Mouse (Mus musculus): ENCODE measurements around the gene Tkfc. TPM values are rescaled to one million over a fixed set of nuclear protein-coding genes. Genes with fewer than 3 reads are reported as not detected.
"Not testable (repeated sequence)": the region's sequence is repeated elsewhere in the genome, so short reads cannot be mapped to it uniquely, and the experiment has no call there.

The Tkfc gene
- polyA plus RNA-seq, 1 experiment from 2014 or later, result 20.0 TPM

GRCm38 (mm10) chr19:10562351-10562750 lies 43.1 kb downstream of the Tkfc start:
- no peak for DNase-seq (ENCODE audit: low spot score)
- no peak overlapping the region for H3K4me2 ChIP-seq (ENCODE audit: low read depth, low read length)

GRCm38 (mm10) chr19:10561558-10562314 lies 43.7 kb downstream of the Tkfc start:
- Histone ChIP-seq H3K4me1 (ENCODE audit: control insufficient read depth, insufficient read depth, low read length) (no peaks in the 10 kb centered on the region), H3K4me3 (ENCODE audit: low read depth, low read length) (no peak overlapping the region), H3K9me3 (replicated peaks; ENCODE audit: control insufficient read depth, low read length) (no peaks in the 10 kb centered on the region), H3K36me3 (replicated peaks; ENCODE audit: control insufficient read depth, insufficient read depth, low read depth, low read length) (no peaks in the 10 kb centered on the region; the same call in 1 of the 2 replicates), H3K27me3 (ENCODE audit: control insufficient read depth, insufficient read depth, low read length) (no peaks in the 10 kb centered on the region), H3K4me2 (ENCODE audit: low read depth, low read length) (no peak overlapping the region), H3K27ac (replicated peaks; ENCODE audit: low read depth, low read length) (0 out of 2 replicates have a peak overlapping the region, but pooled peaks have one; percentile 20), H3K9ac (replicated peaks; ENCODE audit: low read length) (peak overlapping the region; percentile 34; the same call in 1 of the 2 replicates)
- ATAC-seq (replicated peaks; ENCODE audit: insufficient number of reproducible peaks, low FRiP score, low TSS enrichment, low read depth) (no peak), DNase-seq (ENCODE audit: low spot score) (peak; percentile 39)
- 49% methylated on average over 6 of the region's 6 CpGs for WGBS

More at GRCm38 (mm10) chr19:10562351-10562750, 43.1 kb downstream of the Tkfc start:
- WGBS, result 42% methylated on average over 5 of the region's 5 CpGs
- no peaks in the 10 kb centered on the region; the same call in 1 of the 2 replicates for H3K36me3 ChIP-seq (replicated peaks; ENCODE audit: control insufficient read depth, insufficient read depth, low read depth, low read length)
- no peaks in the 10 kb centered on the region for H3K9me3 ChIP-seq (replicated peaks; ENCODE audit: control insufficient read depth, low read length)
- no peaks in the 10 kb centered on the region for H3K27me3 ChIP-seq (ENCODE audit: control insufficient read depth, insufficient read depth, low read length)
- no peak overlapping the region for H3K27ac ChIP-seq (replicated peaks; ENCODE audit: low read depth, low read length)
- ATAC-seq (replicated peaks; ENCODE audit: insufficient number of reproducible peaks, low FRiP score, low TSS enrichment, low read depth), result no peak
- no peaks in the 10 kb centered on the region for H3K4me1 ChIP-seq (ENCODE audit: control insufficient read depth, insufficient read depth, low read length)
- no peak overlapping the region for H3K4me3 ChIP-seq (ENCODE audit: low read depth, low read length)
- no peak overlapping the region for H3K9ac ChIP-seq (replicated peaks; ENCODE audit: low read length)

GRCm38 (mm10) chr19:10560108-10560507 lies 45.3 kb downstream of the Tkfc start:
- H3K4me1 ChIP-seq (ENCODE audit: control insufficient read depth, insufficient read depth, low read length), result no peaks in the 10 kb centered on the region

GRCm38 (mm10) chr19:10557837-10558375 lies 47.5 kb downstream of the Tkfc start:
- not testable (repeated sequence) for ATAC-seq (replicated peaks; ENCODE audit: insufficient number of reproducible peaks, low FRiP score, low TSS enrichment, low read depth); H3K27ac ChIP-seq (replicated peaks; ENCODE audit: low read depth, low read length); H3K9ac ChIP-seq (replicated peaks; ENCODE audit: low read length); DNase-seq (ENCODE audit: low spot score); H3K4me2 ChIP-seq (ENCODE audit: low read depth, low read length); H3K9me3 ChIP-seq (replicated peaks; ENCODE audit: control insufficient read depth, low read length); H3K27me3 ChIP-seq (ENCODE audit: control insufficient read depth, insufficient read depth, low read length); H3K4me3 ChIP-seq (ENCODE audit: low read depth, low read length); H3K36me3 ChIP-seq (replicated peaks; ENCODE audit: control insufficient read depth, insufficient read depth, low read depth, low read length); H3K4me1 ChIP-seq (ENCODE audit: control insufficient read depth, insufficient read depth, low read length)
- 69% methylated on average over 4 of the region's 4 CpGs for WGBS

More at GRCm38 (mm10) chr19:10560108-10560507, 45.3 kb downstream of the Tkfc start:
- 36% methylated on average over 5 of the region's 5 CpGs for WGBS
- no peaks in the 10 kb centered on the region for H3K9me3 ChIP-seq (replicated peaks; ENCODE audit: control insufficient read depth, low read length)
- DNase-seq (ENCODE audit: low spot score) (peak; percentile 39), ATAC-seq (replicated peaks; ENCODE audit: insufficient number of reproducible peaks, low FRiP score, low TSS enrichment, low read depth) (no peak)
- H3K4me2 ChIP-seq (ENCODE audit: low read depth, low read length), result no peak overlapping the region
- no peaks in the 10 kb centered on the region for H3K27me3 ChIP-seq (ENCODE audit: control insufficient read depth, insufficient read depth, low read length)
- no peak overlapping the region for H3K9ac ChIP-seq (replicated peaks; ENCODE audit: low read length)
- no peaks in the 10 kb centered on the region for H3K36me3 ChIP-seq (replicated peaks; ENCODE audit: control insufficient read depth, insufficient read depth, low read depth, low read length)
- no peak overlapping the region for H3K4me3 ChIP-seq (ENCODE audit: low read depth, low read length)
- no peak overlapping the region for H3K27ac ChIP-seq (replicated peaks; ENCODE audit: low read depth, low read length)

- Histone ChIP-seq H3K27me3 (ENCODE audit: control insufficient read depth, insufficient read depth, low read length) (no peaks in the 10 kb centered on the region), H3K4me2 (ENCODE audit: low read depth, low read length) (no peak overlapping the region), H3K4me3 (ENCODE audit: low read depth, low read length) (no peak overlapping the region), H3K9ac (replicated peaks; ENCODE audit: low read length) (no peak overlapping the region), H3K4me1 (ENCODE audit: control insufficient read depth, insufficient read depth, low read length) (no peaks in the 10 kb centered on the region), H3K27ac (replicated peaks; ENCODE audit: low read depth, low read length) (no peak overlapping the region), H3K9me3 (replicated peaks; ENCODE audit: control insufficient read depth, low read length) (no peaks in the 10 kb centered on the region), H3K36me3 (replicated peaks; ENCODE audit: control insufficient read depth, insufficient read depth, low read depth, low read length) (no peaks in the 10 kb centered on the region)
- DNase-seq (ENCODE audit: low spot score) (no peak), ATAC-seq (replicated peaks; ENCODE audit: insufficient number of reproducible peaks, low FRiP score, low TSS enrichment, low read depth) (no peak)
- WGBS, result 66% methylated on average over 2 of the region's 2 CpGs
Observed at GRCm38 (mm10) chr19:10557430-10557829, 48.0 kb downstream of the Tkfc start.

GRCm38 (mm10) chr19:10557001-10557400 lies 48.5 kb downstream of the Tkfc start:
- H3K36me3 ChIP-seq (replicated peaks; ENCODE audit: control insufficient read depth, insufficient read depth, low read depth, low read length), result no peaks in the 10 kb centered on the region
- H3K9ac ChIP-seq (replicated peaks; ENCODE audit: low read length), result no peak overlapping the region
- H3K9me3 ChIP-seq (replicated peaks; ENCODE audit: control insufficient read depth, low read length), result no peaks in the 10 kb centered on the region
- H3K27ac ChIP-seq (replicated peaks; ENCODE audit: low read depth, low read length), result no peak overlapping the region
- 79% methylated on average over 2 of the region's 2 CpGs for WGBS
- H3K27me3 ChIP-seq (ENCODE audit: control insufficient read depth, insufficient read depth, low read length), result no peaks in the 10 kb centered on the region
- H3K4me2 ChIP-seq (ENCODE audit: low read depth, low read length), result no peak overlapping the region
- no peaks in the 10 kb centered on the region for H3K4me1 ChIP-seq (ENCODE audit: control insufficient read depth, insufficient read depth, low read length)
- no peak for DNase-seq (ENCODE audit: low spot score)
- no peak overlapping the region for H3K4me3 ChIP-seq (ENCODE audit: low read depth, low read length)
- ATAC-seq (replicated peaks; ENCODE audit: insufficient number of reproducible peaks, low FRiP score, low TSS enrichment, low read depth), result no peak

- peak; percentile 99 for ATAC-seq (replicated peaks; ENCODE audit: insufficient number of reproducible peaks, low FRiP score, low TSS enrichment, low read depth)
- Histone ChIP-seq H3K27me3 (ENCODE audit: control insufficient read depth, insufficient read depth, low read length) (no peaks in the 10 kb centered on the region), H3K4me2 (ENCODE audit: low read depth, low read length) (peak within 1 kb of the TSS; percentile 73), H3K4me1 (ENCODE audit: control insufficient read depth, insufficient read depth, low read length) (no peaks in the 10 kb centered on the region), H3K9me3 (replicated peaks; ENCODE audit: control insufficient read depth, low read length) (no peaks in the 10 kb centered on the region), H3K27ac (replicated peaks; ENCODE audit: low read depth, low read length) (peak within 1 kb of the TSS; percentile 38; the same call in 1 of the 2 replicates), H3K9ac (replicated peaks; ENCODE audit: low read length) (peak within 1 kb of the TSS; percentile 68), H3K36me3 (replicated peaks; ENCODE audit: control insufficient read depth, insufficient read depth, low read depth, low read length) (no peaks in the 10 kb centered on the region), H3K4me3 (ENCODE audit: low read depth, low read length) (peak within 1 kb of the TSS; percentile 66)
- 2% methylated on average over 43 of the region's 43 CpGs for WGBS
- peak; percentile 89 for DNase-seq (ENCODE audit: low spot score)
Observed at GRCm38 (mm10) chr19:10555624-10556510, 49.6 kb downstream of the Tkfc start, which contains the start of gene Tmem216. Gene Tmem216 (minus strand): TSS chr19:10556238.

Measured in embryonic facial prominence, embryonic 11.5 days (tissue).